Mouse (Mus musculus): ENCODE data around the gene Naip1. TPM values are rescaled to one million over a fixed set of nuclear protein-coding genes. Genes with fewer than 3 reads are reported as not detected.
"Not testable (repeated sequence)": the region's sequence is repeated elsewhere in the genome, so short reads cannot be mapped to it uniquely, and the experiment has no call there.

Naip1 gene
- not detected in 2 replicates for polyA plus RNA-seq (2012)

DNA sequence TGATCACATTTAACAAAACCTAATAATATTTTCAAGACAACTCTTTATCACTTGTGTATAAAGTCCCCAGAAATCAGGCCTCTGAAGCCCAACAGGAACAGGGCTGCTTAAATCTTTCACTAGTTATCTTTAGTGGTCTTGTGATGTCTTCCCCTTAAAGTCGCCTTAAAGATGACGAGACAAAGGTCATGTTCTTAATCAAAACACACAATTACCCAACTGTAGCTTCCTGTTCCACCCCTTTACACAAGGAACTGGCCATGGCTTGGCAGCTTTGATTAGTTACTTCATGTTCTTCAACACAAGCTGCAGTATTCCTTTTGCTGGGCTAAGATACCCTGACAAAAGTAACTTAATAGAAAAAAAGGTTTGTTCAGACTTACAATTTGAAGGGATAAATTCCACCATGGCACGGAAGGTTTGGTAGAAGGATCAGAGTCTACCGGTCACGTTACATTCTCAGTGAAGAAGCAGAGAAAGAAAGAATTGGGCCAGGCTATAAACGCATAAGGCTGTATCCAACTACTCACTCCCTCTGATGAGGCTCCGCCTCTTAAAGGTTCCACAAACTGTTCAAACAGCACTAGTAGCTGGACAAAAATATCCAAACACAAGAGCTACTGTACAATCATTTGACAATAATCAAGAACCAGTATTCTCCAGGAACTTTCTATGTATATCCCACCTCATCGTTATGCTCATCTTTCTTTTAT is at the start of gene Naip1:
TSS of gene Naip1 (minus strand) at position 455 of the 713 bp plus-strand sequence.
- TF ChIP-seq GATA1 (IDR thresholded peaks at IDR 0.05; ENCODE audit: low read length) = not testable (repeated sequence)

DNA sequence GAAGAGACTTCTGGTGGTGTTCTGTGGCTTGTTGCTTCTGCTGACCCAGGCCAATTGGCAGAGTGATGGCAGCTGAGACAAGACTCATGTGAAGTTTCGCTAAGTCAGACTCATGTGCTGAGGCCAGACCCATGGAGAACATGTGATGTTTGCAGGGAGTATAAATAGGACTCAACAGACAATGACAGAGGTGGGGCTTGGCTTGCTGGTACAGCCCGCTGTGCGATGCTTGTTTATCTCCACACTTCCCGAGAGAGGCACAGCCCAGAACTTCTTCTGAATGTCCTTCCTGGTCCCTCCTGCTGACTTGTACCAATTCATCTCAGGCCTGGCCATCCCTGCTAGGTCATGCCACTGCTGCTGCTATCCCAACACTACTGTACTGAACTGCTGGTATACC is 42.7 kb upstream of the Naip1 start:
- no peak for TF ChIP-seq GATA1 (IDR thresholded peaks at IDR 0.05; ENCODE audit: low read length)

DNA sequence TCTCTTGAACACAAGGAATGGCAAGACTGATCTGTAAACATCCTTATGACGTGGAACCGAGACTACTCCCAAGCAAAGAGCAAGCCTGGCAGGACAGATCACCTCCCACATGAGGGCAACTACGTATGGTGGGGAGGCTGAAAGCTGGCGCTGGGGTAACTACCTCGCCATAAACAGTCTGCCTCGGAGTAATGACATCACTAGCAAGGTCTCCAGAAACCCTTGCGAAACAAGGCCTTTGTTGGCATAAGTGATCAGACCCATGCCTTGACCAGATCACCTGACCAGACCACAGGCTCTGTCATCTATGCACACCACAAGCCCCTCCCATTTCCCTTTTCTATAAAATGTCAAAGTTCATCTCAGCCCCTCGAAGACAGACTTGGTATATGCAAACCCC is 40.6 kb upstream of the Naip1 start:
- TF ChIP-seq GATA1 (IDR thresholded peaks at IDR 0.05; ENCODE audit: low read length) = no peak

DNA sequence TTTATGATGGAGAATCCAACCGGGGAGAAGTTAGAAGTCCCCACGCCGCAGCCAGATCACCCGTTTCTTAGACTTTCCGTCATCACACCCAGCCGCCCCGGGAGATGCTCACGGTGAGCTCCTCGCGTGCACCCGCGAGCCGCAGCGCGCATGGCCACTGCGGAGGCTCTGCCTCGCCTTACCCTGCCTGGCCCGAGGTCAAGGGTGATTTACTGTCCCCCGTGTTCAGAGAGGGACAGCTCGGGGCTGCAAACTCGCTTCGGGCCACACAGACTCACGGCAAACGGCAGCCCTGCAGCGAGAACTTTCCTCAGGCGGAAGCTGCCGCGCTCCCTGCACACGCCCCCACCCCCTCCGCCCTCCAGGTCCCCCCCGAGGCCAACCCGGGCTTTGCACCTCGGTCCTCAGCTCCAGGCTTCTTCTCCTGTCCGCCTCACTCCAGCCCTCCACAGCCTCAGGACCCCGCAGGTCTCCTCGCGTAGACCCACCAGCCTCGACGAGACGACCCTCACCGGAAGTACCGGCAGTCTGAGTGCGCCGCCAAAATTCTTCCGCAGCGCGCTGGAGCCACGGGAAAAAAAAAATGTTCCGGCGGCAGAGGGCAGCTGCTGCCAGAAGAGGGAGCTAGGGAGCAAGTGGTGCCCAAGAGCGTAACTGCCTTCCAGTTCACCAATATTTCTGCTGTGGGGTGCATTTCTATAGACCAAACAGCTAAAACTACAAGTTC is 39.6 kb upstream of the Naip1 start, which contains the start of gene Gtf2h2:
TSS of gene Gtf2h2 (minus strand) at position 519 of the 727 bp plus-strand sequence.
- TF ChIP-seq GATA1 (IDR thresholded peaks at IDR 0.05; ENCODE audit: low read length) = no peak

DNA sequence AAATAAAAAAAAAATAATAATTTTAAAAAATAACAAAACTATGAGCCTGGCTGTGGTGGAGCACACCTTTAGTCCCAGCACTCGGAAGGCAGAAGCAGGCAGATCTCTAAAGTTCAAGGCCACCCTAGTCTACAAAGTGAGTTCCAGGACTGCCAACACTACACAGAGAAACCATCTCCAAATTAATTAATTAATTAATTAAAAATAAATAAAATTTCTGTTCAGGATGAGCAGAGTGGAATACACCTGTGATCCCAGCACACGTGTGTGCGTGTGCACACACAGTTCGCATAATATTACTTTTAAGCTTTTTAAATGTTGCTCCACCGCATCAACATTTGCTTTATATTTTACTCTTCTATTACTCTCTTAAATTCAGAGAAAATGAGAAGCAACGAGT is 39.0 kb upstream of the Naip1 start:
- TF ChIP-seq GATA1 (IDR thresholded peaks at IDR 0.05; ENCODE audit: low read length) = no peak

DNA sequence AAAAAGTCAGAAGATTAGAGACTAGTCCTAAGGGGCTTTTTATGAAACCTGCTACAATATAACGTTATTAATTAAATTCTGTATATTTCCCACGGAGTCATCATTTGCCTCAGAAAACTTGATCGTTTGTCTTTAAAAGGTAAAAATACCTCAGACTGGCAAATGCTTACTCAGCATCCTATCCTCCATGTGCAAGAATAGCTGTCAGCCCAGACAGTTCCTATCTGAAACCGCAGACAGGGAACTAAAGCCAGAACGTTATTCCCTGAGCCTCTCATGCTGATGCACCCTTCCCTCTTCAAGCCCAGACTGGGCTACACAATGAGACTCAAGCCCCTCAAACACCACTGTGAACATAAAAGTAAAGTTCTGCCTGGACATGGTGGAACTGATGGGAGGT is 37.8 kb upstream of the Naip1 start:
- no peak for TF ChIP-seq GATA1 (IDR thresholded peaks at IDR 0.05; ENCODE audit: low read length)

DNA sequence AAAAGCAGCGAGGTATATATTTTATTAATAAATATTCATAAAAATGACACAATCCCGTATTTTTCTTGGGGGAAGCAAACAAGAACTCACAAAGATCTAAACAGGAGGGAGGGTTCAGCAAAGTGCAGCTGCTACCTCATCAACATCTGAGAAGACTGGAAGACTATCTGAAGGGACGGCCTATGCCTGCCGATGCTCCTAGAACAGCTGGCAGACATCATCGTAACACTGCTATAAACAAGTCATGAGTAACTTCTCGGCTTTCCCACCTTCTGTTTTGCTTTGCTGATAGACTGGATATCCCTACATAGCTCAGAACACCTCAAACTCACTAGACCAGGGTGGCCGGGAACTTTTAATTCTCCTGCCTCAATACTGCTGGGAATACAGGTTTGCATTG is 30.9 kb upstream of the Naip1 start:
- TF ChIP-seq GATA1 (IDR thresholded peaks at IDR 0.05; ENCODE audit: low read length) = no peak

DNA sequence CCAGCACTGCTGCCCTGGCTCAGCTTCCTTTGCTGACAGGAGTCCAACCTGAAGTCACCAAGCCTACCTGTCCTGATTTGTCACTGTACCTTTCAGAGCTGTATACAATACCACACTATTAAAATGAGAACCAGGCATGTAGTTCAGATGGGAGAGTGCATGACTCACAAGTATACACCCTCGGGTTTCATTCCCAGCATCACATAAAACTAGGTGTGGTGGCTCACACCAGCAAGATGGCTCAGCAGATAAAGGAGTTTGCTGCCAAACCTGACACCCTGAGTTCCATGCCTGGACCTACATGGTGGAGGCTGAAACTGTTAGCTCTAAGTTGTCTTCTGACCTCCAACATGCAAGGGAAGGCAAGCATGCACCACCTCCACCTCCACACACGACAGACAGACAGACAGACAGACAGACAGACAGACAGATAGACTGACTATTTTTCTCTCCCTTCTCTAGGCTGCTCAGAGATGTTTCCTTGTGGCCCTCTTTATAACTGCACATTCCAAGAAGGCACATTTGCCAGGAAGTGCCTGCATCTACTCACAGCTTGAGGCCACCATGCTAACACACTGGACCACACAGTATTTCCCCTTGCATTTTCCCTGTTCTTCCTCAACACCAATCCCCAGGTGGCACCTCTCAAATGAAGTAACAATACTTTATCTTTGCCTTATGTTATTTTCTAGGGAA is 11.0 kb upstream of the Naip1 start:
- no peak for TF ChIP-seq GATA1 (IDR thresholded peaks at IDR 0.05; ENCODE audit: low read length)

DNA sequence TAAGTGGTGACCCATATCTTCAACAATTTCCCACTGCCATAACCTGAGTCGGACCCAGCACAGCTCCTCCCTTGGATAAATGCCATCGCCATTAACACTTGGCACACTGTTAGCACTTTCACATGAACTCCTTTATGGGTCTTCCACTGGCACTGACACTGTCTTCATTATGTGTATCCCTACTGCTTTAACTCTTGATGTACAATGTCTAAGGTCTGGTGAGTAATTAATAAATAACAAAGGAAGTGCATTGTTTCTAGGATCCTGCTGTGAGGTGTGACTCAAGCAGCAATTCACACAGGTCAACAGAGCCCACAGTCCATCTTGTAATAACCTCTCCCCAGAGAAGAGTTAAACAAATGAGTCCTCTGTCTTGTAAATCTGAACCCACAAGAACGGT is 8.7 kb upstream of the Naip1 start:
- no peak for TF ChIP-seq GATA1 (IDR thresholded peaks at IDR 0.05; ENCODE audit: low read length)

DNA sequence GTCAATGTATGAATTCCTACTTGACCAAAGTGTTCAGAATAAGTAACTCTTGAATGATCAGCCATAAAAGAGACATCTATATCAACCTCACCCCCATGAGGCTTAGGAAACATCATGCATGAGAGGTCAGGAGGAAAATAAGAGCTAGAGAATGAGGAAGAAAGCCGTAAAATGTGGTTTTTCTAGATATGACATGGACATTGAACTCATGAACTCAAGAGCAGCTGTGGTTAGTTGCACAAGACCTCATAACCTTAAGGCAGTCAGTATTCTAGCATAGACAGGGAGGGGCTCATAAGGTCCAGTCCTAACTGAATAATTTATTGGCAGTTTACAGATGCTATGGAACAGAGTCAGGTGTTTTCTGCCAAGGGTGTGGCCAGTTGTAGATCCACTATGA is 3.2 kb downstream of the Naip1 start:
- no peak for TF ChIP-seq GATA1 (IDR thresholded peaks at IDR 0.05; ENCODE audit: low read length)

DNA sequence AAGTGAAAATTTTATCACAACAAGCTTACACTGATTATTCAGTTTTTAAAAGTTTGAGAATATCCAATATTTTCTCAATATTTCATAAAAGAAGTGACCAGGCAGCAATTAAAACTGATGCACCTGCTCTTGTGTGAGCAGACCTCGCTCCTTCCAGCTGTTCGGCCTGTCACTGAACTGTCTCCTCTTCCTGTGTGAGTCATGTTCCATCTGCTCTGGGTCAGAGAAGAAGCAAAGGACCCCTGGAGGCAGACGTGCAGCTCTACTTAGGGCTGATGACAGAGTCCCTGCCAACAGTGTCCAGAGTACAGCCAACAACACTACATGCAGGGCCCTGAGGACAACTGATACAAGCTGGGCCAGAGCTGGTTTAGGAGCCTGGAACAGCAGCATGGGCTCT is 12.6 kb downstream of the Naip1 start:
- TF ChIP-seq GATA1 (IDR thresholded peaks at IDR 0.05; ENCODE audit: low read length) = no peak

DNA sequence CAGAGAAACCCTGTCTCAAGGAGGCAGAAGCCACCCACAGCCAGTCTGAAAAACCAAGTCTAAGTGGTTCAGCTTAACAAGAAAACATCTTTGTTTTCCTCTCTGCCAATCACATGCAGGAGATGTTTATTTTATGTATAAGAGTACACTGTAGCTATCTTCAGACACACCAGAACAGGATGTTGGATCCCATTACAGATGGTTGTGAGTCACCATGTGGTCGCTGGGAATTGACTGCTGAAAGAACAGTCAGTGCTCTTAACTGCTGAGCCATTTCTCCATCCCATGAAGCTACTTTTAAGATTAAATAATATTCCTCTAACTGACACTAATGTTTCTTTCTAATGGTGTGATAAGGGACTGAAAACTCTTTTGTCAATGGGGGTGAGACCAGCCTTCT is 14.0 kb downstream of the Naip1 start:
- no peak for TF ChIP-seq GATA1 (IDR thresholded peaks at IDR 0.05; ENCODE audit: low read length)

DNA sequence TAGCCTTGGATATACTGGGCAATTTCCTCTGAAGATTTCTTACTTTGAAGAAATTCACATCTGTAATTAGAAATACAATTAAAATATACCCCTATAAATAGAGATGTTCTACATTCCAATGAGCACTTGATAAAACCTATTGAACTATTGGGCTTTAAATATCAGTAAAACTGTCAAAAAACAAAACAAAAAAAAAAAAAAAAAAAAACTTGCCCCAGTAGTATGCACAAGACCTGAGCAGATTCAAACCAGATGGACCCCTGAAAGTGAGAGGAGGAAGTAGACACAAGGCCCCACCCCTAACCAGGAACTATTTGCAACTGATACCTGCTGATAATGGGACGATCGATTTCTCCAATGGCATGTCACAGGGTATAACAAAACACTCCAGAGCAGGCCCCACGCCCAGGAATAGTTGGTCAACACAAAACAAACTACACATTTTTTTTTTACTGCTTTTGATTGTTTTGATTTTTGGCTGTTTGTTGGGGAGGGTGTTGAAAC is 15.3 kb downstream of the Naip1 start:
- no peak for TF ChIP-seq GATA1 (IDR thresholded peaks at IDR 0.05; ENCODE audit: low read length)

DNA sequence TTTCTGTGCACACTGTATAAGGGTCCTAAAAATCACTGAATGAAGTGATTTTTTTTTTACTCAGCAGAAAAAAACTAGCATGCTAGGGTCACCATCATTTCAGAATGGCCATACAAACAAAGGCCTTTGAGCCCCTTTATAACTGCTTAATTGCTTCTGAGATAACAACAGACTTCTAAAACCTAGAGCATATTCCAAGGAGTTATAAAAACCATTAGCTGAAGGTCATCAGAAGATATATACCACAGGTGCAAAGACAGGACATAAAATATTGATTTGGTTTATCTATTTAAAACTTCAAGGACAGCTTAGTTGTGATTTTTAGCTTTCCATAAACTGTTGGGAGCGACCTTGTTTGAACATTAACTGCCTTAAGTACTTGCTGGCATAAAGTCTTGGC is 38.2 kb downstream of the Naip1 start:
- no peak for TF ChIP-seq GATA1 (IDR thresholded peaks at IDR 0.05; ENCODE audit: low read length)

DNA sequence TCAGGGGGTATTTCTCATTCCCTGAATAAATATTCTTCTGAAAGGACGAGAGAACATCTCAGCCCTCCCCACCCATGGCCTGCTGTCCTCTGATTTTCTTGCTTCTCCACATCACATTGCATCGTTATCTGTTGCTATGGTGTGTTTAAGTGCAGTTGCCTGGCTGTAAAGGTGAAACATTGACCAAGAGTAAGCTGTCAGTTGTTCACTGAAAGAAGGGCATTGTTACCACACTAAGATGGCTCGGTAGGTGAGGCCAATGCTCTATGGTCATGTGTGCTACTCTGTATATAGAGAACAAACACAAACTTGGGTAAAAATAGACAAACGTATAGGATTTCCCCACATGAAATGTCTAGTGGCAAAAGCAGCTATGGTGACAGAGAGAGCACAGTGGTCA is 42.8 kb downstream of the Naip1 start:
- no peak for TF ChIP-seq GATA1 (IDR thresholded peaks at IDR 0.05; ENCODE audit: low read length)

DNA sequence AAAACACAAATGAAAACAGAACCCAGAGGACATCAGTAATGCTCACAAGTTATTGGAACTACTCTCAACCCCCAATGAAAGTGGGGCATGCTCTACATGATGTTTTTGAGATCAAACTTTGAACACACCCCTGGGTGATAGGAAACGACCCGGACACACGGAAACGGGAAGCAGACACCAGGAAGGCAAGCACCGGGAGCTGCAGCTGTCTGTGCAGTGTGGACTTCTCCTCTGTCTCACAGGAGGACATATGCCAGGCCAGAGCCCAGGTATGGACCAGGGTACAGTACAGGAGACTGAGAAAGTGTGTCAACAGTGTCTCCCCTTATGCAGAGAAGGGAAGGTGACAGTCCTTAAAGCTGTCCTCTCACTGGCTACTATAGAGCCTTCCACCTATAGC is 43.5 kb downstream of the Naip1 start:
- no peak for TF ChIP-seq GATA1 (IDR thresholded peaks at IDR 0.05; ENCODE audit: low read length)
